Mouse (Mus musculus): ENCODE measurements around the gene Msl1. TPM values are rescaled to one million over a fixed set of nuclear protein-coding genes. Genes with fewer than 3 reads are reported as not detected.

The Msl1 gene
- polyA plus RNA-seq, 1 experiment = 252 TPM

GRCm38 (mm10) chr11:98773635-98774295 lies 21.6 kb upstream of the Msl1 start:
- TF ChIP-seq POLR2A (IDR thresholded peaks at IDR 0.05; ENCODE audit: insufficient read depth, low read depth, low read length) (no peak; the same call in 1 of the 2 replicates), CTCF (IDR thresholded peaks at IDR 0.05; ENCODE audit: insufficient read depth, low read depth, low read length) (no peak)
- WGBS = 0% methylated on average over 37 of the region's 37 CpGs
- Histone ChIP-seq H3K4me3 (ENCODE audit: insufficient read depth, low read depth, low read length) (peak overlapping the region; percentile 60), H3K4me1 (ENCODE audit: control insufficient read depth, insufficient read depth, low read length) (peaks cover 50% of the 10 kb centered on the region), H3K27ac (ENCODE audit: insufficient read depth, low read depth, low read length) (peak overlapping the region; percentile 93)

- under 1% methylated on average over 22 of the region's 22 CpGs for WGBS
- Histone ChIP-seq H3K4me1 (ENCODE audit: control insufficient read depth, insufficient read depth, low read length) (peaks cover 40% of the 10 kb centered on the region), H3K4me3 (ENCODE audit: insufficient read depth, low read depth, low read length) (peak within 1 kb of the TSS; percentile 60), H3K27ac (ENCODE audit: insufficient read depth, low read depth, low read length) (peak within 1 kb of the TSS; percentile 93)
- TF ChIP-seq POLR2A (IDR thresholded peaks at IDR 0.05; ENCODE audit: insufficient read depth, low read depth, low read length) (peak; percentile 62; the same call in 1 of the 2 replicates), CTCF (IDR thresholded peaks at IDR 0.05; ENCODE audit: insufficient read depth, low read depth, low read length) (no peak)
These were observed 20.6 kb upstream of the Msl1 start, which contains the start of gene Nr1d1 for GRCm38 (mm10) chr11:98774582-98775347. Nr1d1 (minus strand) TSS chr11:98775333.

GRCm38 (mm10) chr11:98775348-98776051 lies 19.8 kb upstream of the Msl1 start:
- TF ChIP-seq POLR2A (IDR thresholded peaks at IDR 0.05; ENCODE audit: insufficient read depth, low read depth, low read length) (no peak), CTCF (IDR thresholded peaks at IDR 0.05; ENCODE audit: insufficient read depth, low read depth, low read length) (no peak)
- Histone ChIP-seq H3K4me1 (ENCODE audit: control insufficient read depth, insufficient read depth, low read length) (peaks cover 35% of the 10 kb centered on the region), H3K4me3 (ENCODE audit: insufficient read depth, low read depth, low read length) (peak overlapping the region; percentile 60), H3K27ac (ENCODE audit: insufficient read depth, low read depth, low read length) (peak overlapping the region; percentile 38; the same call in 1 of the 2 replicates)
- WGBS = 5% methylated on average over 15 of the region's 15 CpGs

GRCm38 (mm10) chr11:98776052-98776764 lies 19.1 kb upstream of the Msl1 start:
- 50% methylated on average over 12 of the region's 12 CpGs for WGBS
- Histone ChIP-seq H3K4me1 (ENCODE audit: control insufficient read depth, insufficient read depth, low read length) (peaks cover 33% of the 10 kb centered on the region), H3K4me3 (ENCODE audit: insufficient read depth, low read depth, low read length) (no peak overlapping the region), H3K27ac (ENCODE audit: insufficient read depth, low read depth, low read length) (peak overlapping the region; percentile 29; the same call in 1 of the 2 replicates)
- TF ChIP-seq CTCF (IDR thresholded peaks at IDR 0.05; ENCODE audit: insufficient read depth, low read depth, low read length) = no peak
- TF ChIP-seq POLR2A (IDR thresholded peaks at IDR 0.05; ENCODE audit: insufficient read depth, low read depth, low read length) = no peak

GRCm38 (mm10) chr11:98776843-98777590 lies 18.3 kb upstream of the Msl1 start:
- 37% methylated on average over 9 of the region's 9 CpGs for WGBS
- Histone ChIP-seq H3K4me3 (ENCODE audit: insufficient read depth, low read depth, low read length) (no peak overlapping the region), H3K27ac (ENCODE audit: insufficient read depth, low read depth, low read length) (0 out of 2 replicates have a peak overlapping the region, but pooled peaks have one; percentile 31), H3K4me1 (ENCODE audit: control insufficient read depth, insufficient read depth, low read length) (peaks cover 32% of the 10 kb centered on the region)
- TF ChIP-seq CTCF (IDR thresholded peaks at IDR 0.05; ENCODE audit: insufficient read depth, low read depth, low read length) (no peak), POLR2A (IDR thresholded peaks at IDR 0.05; ENCODE audit: insufficient read depth, low read depth, low read length) (no peak)

GRCm38 (mm10) chr11:98777888-98778287 lies 17.4 kb upstream of the Msl1 start:
- peaks cover 38% of the 10 kb centered on the region for H3K4me1 ChIP-seq (ENCODE audit: control insufficient read depth, insufficient read depth, low read length)
- H3K27ac ChIP-seq (ENCODE audit: insufficient read depth, low read depth, low read length) = no peak overlapping the region
- TF ChIP-seq POLR2A (IDR thresholded peaks at IDR 0.05; ENCODE audit: insufficient read depth, low read depth, low read length) = no peak
- TF ChIP-seq CTCF (IDR thresholded peaks at IDR 0.05; ENCODE audit: insufficient read depth, low read depth, low read length) = no peak
- no peak overlapping the region for H3K4me3 ChIP-seq (ENCODE audit: insufficient read depth, low read depth, low read length)

GRCm38 (mm10) chr11:98781851-98782512 lies 13.3 kb upstream of the Msl1 start:
- peaks cover 53% of the 10 kb centered on the region for H3K4me1 ChIP-seq (ENCODE audit: control insufficient read depth, insufficient read depth, low read length)
- TF ChIP-seq POLR2A (IDR thresholded peaks at IDR 0.05; ENCODE audit: insufficient read depth, low read depth, low read length) (no peak), CTCF (IDR thresholded peaks at IDR 0.05; ENCODE audit: insufficient read depth, low read depth, low read length) (no peak)
- WGBS = 12% methylated on average over 14 of the region's 14 CpGs
- 0 out of 2 replicates have a peak overlapping the region, but pooled peaks have one; percentile 8 for H3K4me3 ChIP-seq (ENCODE audit: insufficient read depth, low read depth, low read length)
- H3K27ac ChIP-seq (ENCODE audit: insufficient read depth, low read depth, low read length) = peak overlapping the region; percentile 98

All from olfactory bulb, adult 2 months (tissue).